Mouse (Mus musculus): ENCODE data around the gene Ttll12.

DNA sequence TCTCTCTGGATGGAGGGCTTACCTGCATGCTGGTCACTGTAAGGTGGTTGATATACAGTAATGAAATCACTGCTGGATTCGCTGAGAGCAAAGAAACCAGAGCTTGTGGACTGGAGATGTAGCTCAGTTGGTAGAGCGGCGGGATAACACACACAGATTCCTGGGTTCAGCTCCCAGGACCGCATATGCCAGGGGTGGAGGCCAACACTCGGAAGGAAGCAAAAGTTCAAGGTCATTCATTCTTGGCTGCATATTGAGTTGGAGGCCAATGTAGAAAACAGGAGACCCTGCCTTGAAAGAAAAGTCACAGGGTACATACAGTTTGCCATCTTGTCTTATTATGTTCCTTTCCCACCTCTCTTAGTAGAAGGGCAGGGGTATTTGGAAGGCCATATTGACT lies 65.2 kb downstream of the Ttll12 start:
- no peak for TF ChIP-seq CTCF (IDR thresholded peaks at IDR 0.05; ENCODE audit: low read depth)
- no peak for TF ChIP-seq EP300 (IDR thresholded peaks at IDR 0.05; ENCODE audit: low read depth)
